Mouse (Mus musculus) kidney, embryonic 16.5 days (tissue): Measurements from ENCODE around the gene Man2a1. TPM values are rescaled to one million over a fixed set of nuclear protein-coding genes. Genes with fewer than 3 reads are reported as not detected.

Experiments used
- ATAC-seq: fragments of 200-750 bp; cut with Nextera tagmentation; 2 replicates; pipeline ENCODE4 v1.8.0; 2017; ENCODE audit warnings: moderate TSS enrichment; ENCODE audit not compliant: low FRiP score, low TSS enrichment
- H3K27ac ChIP-seq: fragments of 300-500 bp; sonication (generic); 2 replicates; pipeline ENCODE4 v1.5.1; 2014; ENCODE audit warnings: low read length
- H3K27me3 ChIP-seq: fragments of 300-500 bp; sonication (generic); 2 replicates; pipeline ENCODE4 v1.6.1; 2014; ENCODE audit warnings: low read length, control low read depth, mixed read lengths; ENCODE audit not compliant: insufficient read depth
- H3K36me3 ChIP-seq: fragments of 300-500 bp; sonication (generic); 2 replicates; pipeline ENCODE4 v1.6.1; 2014; ENCODE audit warnings: low read length, control low read depth, mixed read lengths; ENCODE audit not compliant: insufficient read depth
- H3K4me1 ChIP-seq: fragments of 300-500 bp; sonication (generic); 2 replicates; pipeline ENCODE4 v1.6.1; 2014; ENCODE audit warnings: low read length, control low read depth, mixed read lengths; ENCODE audit not compliant: insufficient read depth
- H3K4me2 ChIP-seq: fragments of 300-500 bp; sonication (generic); replicated peaks from 2 replicates; pipeline ENCODE4 v1.6.1; 2014; ENCODE audit warnings: low read depth, low read length
- H3K4me3 ChIP-seq: fragments of 300-500 bp; sonication (generic); 2 replicates; pipeline ENCODE4 v1.5.1; 2014; ENCODE audit warnings: mild to moderate bottlenecking, low read length
- H3K9ac ChIP-seq: fragments of 300-500 bp; sonication (generic); replicated peaks from 2 replicates; pipeline ENCODE4 v1.6.1; 2014; ENCODE audit warnings: low read length
- H3K9me3 ChIP-seq: fragments of 300-500 bp; sonication (generic); 2 replicates; pipeline ENCODE4 v1.6.1; 2016; ENCODE audit warnings: low read length, control low read depth
- WGBS: fragments of 180-500 bp; shearing (Covaris S2); extraction: QIAGEN DNeasy Blood & Tissue Kit; methylation state at CpG from one replicate; pipeline ENCODE4 v1.1.7; 2014; 5-methylcytosine and 5-hydroxymethylcytosine counted together
- polyA plus RNA-seq: library from polyadenylated mRNA; unstranded; fragments of >200 nt; fragmentation: Nextera tagmentation; extraction: Ambion mirVana; gene quantifications from 2 replicates; pipeline ENCODE4 v1.2.1, GENCODE M21; 2015

The Man2a1 gene
- polyA plus RNA-seq, 1 experiment from 2014 or later: 7.3 TPM

GRCm38 (mm10) chr17:64739129-64739528, 138.6 kb downstream of the Man2a1 start:
- H3K4me3 ChIP-seq: no peak overlapping the region
- ATAC-seq: no peak
- 94% methylated on average over 6 of the region's 6 CpGs for WGBS
- H3K9ac ChIP-seq: no peak overlapping the region
- no peaks in the 10 kb centered on the region for H3K9me3 ChIP-seq
- peaks cover 46% of the 10 kb centered on the region for H3K36me3 ChIP-seq
- no peaks in the 10 kb centered on the region for H3K27me3 ChIP-seq
- H3K4me1 ChIP-seq: 0 out of 2 replicates have a peak, but pooled peaks cover 8% of the 10 kb centered on the region
- H3K27ac ChIP-seq: no peak overlapping the region
- no peak overlapping the region for H3K4me2 ChIP-seq

GRCm38 (mm10) chr17:64742715-64743605, 142.4 kb downstream of the Man2a1 start:
- Histone ChIP-seq H3K9me3 (0 out of 2 replicates have a peak, but pooled peaks cover 7% of the 10 kb centered on the region), H3K36me3 (peaks cover 43% of the 10 kb centered on the region), H3K9ac (no peak overlapping the region), H3K27ac (no peak overlapping the region), H3K4me3 (no peak overlapping the region), H3K4me2 (no peak overlapping the region), H3K27me3 (no peaks in the 10 kb centered on the region), H3K4me1 (0 out of 2 replicates have a peak, but pooled peaks cover 8% of the 10 kb centered on the region)
- peak; percentile 73 for ATAC-seq
- 35% methylated on average over 6 of the region's 6 CpGs for WGBS

GRCm38 (mm10) chr17:64743606-64744300, 143.2 kb downstream of the Man2a1 start:
- H3K27me3 ChIP-seq: no peaks in the 10 kb centered on the region
- WGBS: 70% methylated on average over 13 of the region's 13 CpGs
- no peak overlapping the region for H3K4me2 ChIP-seq
- no peak overlapping the region for H3K27ac ChIP-seq
- 0 out of 2 replicates have a peak, but pooled peaks cover 8% of the 10 kb centered on the region for H3K4me1 ChIP-seq
- 0 out of 2 replicates have a peak, but pooled peaks cover 7% of the 10 kb centered on the region for H3K9me3 ChIP-seq
- peaks cover 38% of the 10 kb centered on the region for H3K36me3 ChIP-seq
- ATAC-seq: no peak
- no peak overlapping the region for H3K4me3 ChIP-seq
- no peak overlapping the region for H3K9ac ChIP-seq

- Histone ChIP-seq H3K4me2 (no peak overlapping the region), H3K36me3 (peaks cover 35% of the 10 kb centered on the region), H3K4me1 (0 out of 2 replicates have a peak, but pooled peaks cover 8% of the 10 kb centered on the region), H3K9ac (no peak overlapping the region), H3K9me3 (0 out of 2 replicates have a peak, but pooled peaks cover 7% of the 10 kb centered on the region), H3K27ac (no peak overlapping the region), H3K4me3 (no peak overlapping the region), H3K27me3 (no peaks in the 10 kb centered on the region)
- 71% methylated on average over 8 of the region's 8 CpGs for WGBS
- no peak for ATAC-seq
Measured at GRCm38 (mm10) chr17:64746637-64747225, 146.2 kb downstream of the Man2a1 start.

- no peak overlapping the region for H3K27ac ChIP-seq
- H3K9me3 ChIP-seq: 0 out of 2 replicates have a peak, but pooled peaks cover 7% of the 10 kb centered on the region
- H3K27me3 ChIP-seq: no peaks in the 10 kb centered on the region
- 73% methylated on average over 5 of the region's 5 CpGs for WGBS
- no peak overlapping the region for H3K4me3 ChIP-seq
- ATAC-seq: no peak
- 0 out of 2 replicates have a peak, but pooled peaks cover 6% of the 10 kb centered on the region for H3K4me1 ChIP-seq
- peaks cover 28% of the 10 kb centered on the region for H3K36me3 ChIP-seq
- H3K4me2 ChIP-seq: no peak overlapping the region
- H3K9ac ChIP-seq: no peak overlapping the region
Measured at GRCm38 (mm10) chr17:64747461-64747860, 146.9 kb downstream of the Man2a1 start.

- Histone ChIP-seq H3K4me2 (no peak overlapping the region), H3K27me3 (no peaks in the 10 kb centered on the region), H3K27ac (no peak overlapping the region), H3K4me3 (no peak overlapping the region), H3K4me1 (no peaks in the 10 kb centered on the region), H3K9ac (no peak overlapping the region), H3K36me3 (peaks cover 28% of the 10 kb centered on the region), H3K9me3 (0 out of 2 replicates have a peak, but pooled peaks cover 7% of the 10 kb centered on the region)
- no peak for ATAC-seq
- WGBS: 77% methylated on average over 2 of the region's 2 CpGs
Measured at GRCm38 (mm10) chr17:64748131-64748530, 147.6 kb downstream of the Man2a1 start.

GRCm38 (mm10) chr17:64749146-64749545, 148.6 kb downstream of the Man2a1 start:
- 0 out of 2 replicates have a peak, but pooled peaks cover 7% of the 10 kb centered on the region for H3K9me3 ChIP-seq

GRCm38 (mm10) chr17:64751249-64751648, 150.7 kb downstream of the Man2a1 start:
- Histone ChIP-seq H3K27ac (no peak overlapping the region), H3K4me2 (no peak overlapping the region), H3K4me1 (no peaks in the 10 kb centered on the region), H3K27me3 (no peaks in the 10 kb centered on the region), H3K36me3 (peaks cover 17% of the 10 kb centered on the region), H3K9me3 (no peaks in the 10 kb centered on the region), H3K9ac (no peak overlapping the region), H3K4me3 (no peak overlapping the region)
- no peak for ATAC-seq
- 80% methylated on average over 5 of the region's 5 CpGs for WGBS

More at GRCm38 (mm10) chr17:64749146-64749545, 148.6 kb downstream of the Man2a1 start:
- no peak overlapping the region for H3K9ac ChIP-seq
- no peak for ATAC-seq
- H3K4me3 ChIP-seq: no peak overlapping the region
- 95% methylated on average over 1 of the region's 1 CpGs for WGBS
- H3K36me3 ChIP-seq: peaks cover 28% of the 10 kb centered on the region
- H3K27me3 ChIP-seq: no peaks in the 10 kb centered on the region
- H3K4me1 ChIP-seq: no peaks in the 10 kb centered on the region
- H3K4me2 ChIP-seq: no peak overlapping the region
- H3K27ac ChIP-seq: no peak overlapping the region

- H3K4me3 ChIP-seq: no peak overlapping the region
- WGBS: 84% methylated on average over 13 of the region's 13 CpGs
- H3K9ac ChIP-seq: no peak overlapping the region
- H3K27ac ChIP-seq: no peak overlapping the region
- H3K4me1 ChIP-seq: no peaks in the 10 kb centered on the region
- H3K36me3 ChIP-seq: peaks cover 13% of the 10 kb centered on the region
- no peaks in the 10 kb centered on the region for H3K9me3 ChIP-seq
- ATAC-seq: no peak
- no peak overlapping the region for H3K4me2 ChIP-seq
- H3K27me3 ChIP-seq: no peaks in the 10 kb centered on the region
Measured at GRCm38 (mm10) chr17:64752126-64753019, 151.8 kb downstream of the Man2a1 start.
